Mouse (Mus musculus) stomach, embryonic 16.5 days (tissue): ENCODE measurements around the gene Dpep2nb. TPM values are rescaled to one million over a fixed set of nuclear protein-coding genes. Genes with fewer than 3 reads are reported as not detected.

Experiments used
- ATAC-seq: fragments of 200-750 bp; cut with Nextera tagmentation; 2 replicates; pipeline ENCODE4 v1.8.0; 2017; ENCODE audit warnings: moderate number of reproducible peaks, moderate TSS enrichment; ENCODE audit not compliant: insufficient read depth, low FRiP score
- H3K27ac ChIP-seq: fragments of 300-500 bp; sonication (generic); 2 replicates; pipeline ENCODE4 v1.5.1; 2014; ENCODE audit warnings: low read length
- H3K27me3 ChIP-seq: fragments of 300-500 bp; sonication (generic); 2 replicates; pipeline ENCODE4 v1.6.1; 2014; ENCODE audit warnings: low read length, control low read depth, mixed read lengths; ENCODE audit not compliant: control insufficient read depth, insufficient read depth
- H3K36me3 ChIP-seq: fragments of 300-500 bp; sonication (generic); 2 replicates; pipeline ENCODE4 v1.6.1; 2014; ENCODE audit warnings: low read length; ENCODE audit not compliant: control insufficient read depth, insufficient read depth
- H3K4me1 ChIP-seq: fragments of 300-500 bp; sonication (generic); 2 replicates; pipeline ENCODE4 v1.6.1; 2014; ENCODE audit warnings: low read length, control low read depth, mixed read lengths; ENCODE audit not compliant: control insufficient read depth, insufficient read depth
- H3K4me2 ChIP-seq: fragments of 300-500 bp; sonication (generic); 2 replicates; pipeline ENCODE4 v1.6.1; 2014; ENCODE audit warnings: low read depth, low read length, mixed read lengths
- H3K4me3 ChIP-seq: fragments of 300-500 bp; sonication (generic); replicated peaks from 2 replicates; pipeline ENCODE4 v1.5.1; 2014; ENCODE audit warnings: mild to moderate bottlenecking, low read length
- H3K9ac ChIP-seq: fragments of 300-500 bp; sonication (generic); 2 replicates; pipeline ENCODE4 v1.6.1; 2014; ENCODE audit warnings: low read length
- H3K9me3 ChIP-seq: fragments of 300-500 bp; sonication (generic); replicated peaks from 2 replicates; pipeline ENCODE4 v1.6.1; 2016; ENCODE audit warnings: low read length, control low read depth; ENCODE audit not compliant: control insufficient read depth
- WGBS: fragments of 180-500 bp; shearing (Covaris S2); extraction: QIAGEN DNeasy Blood & Tissue Kit; methylation state at CpG from one replicate; pipeline ENCODE4 v1.1.7; 2014; 5-methylcytosine and 5-hydroxymethylcytosine counted together
- polyA plus RNA-seq: library from polyadenylated mRNA; unstranded; fragments of >200 nt; fragmentation: Nextera tagmentation; extraction: Ambion mirVana; gene quantifications from 2 replicates; pipeline ENCODE4 v1.2.1, GENCODE M21; 2015

Gene Dpep2nb
- not detected in 2 replicates for polyA plus RNA-seq

DNA sequence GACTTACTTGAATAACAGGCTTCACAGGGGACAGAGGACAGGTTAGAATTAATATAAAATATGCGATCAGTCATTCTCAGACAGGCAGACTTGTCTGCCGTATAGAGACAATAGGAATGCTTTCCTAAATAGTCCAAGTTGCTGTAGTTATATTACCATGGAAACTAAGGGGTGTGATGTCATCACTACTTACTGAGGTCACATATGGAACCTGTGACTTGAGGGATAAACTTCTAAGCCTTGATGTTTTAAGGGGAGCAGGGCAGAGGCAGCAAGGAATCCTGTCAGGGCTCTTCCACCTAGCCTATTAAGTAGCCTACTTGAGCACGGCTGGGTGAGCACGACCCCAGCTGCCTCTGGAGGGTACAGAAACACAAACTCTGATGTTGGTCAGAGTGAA is at the start of gene Dpep2nb:
Gene Dpep2nb, minus strand, starts transcription at position 101 of the 400 bp plus-strand sequence.
- WGBS: 69% methylated on average over 4 of the region's 4 CpGs
- Histone ChIP-seq H3K4me1 (peaks cover 12% of the 10 kb centered on the region), H3K36me3 (no peaks in the 10 kb centered on the region), H3K4me3 (no peak within 1 kb of the TSS), H3K9ac (no peak within 1 kb of the TSS), H3K4me2 (no peak within 1 kb of the TSS), H3K27me3 (no peaks in the 10 kb centered on the region), H3K27ac (no peak within 1 kb of the TSS), H3K9me3 (no peaks in the 10 kb centered on the region)
- ATAC-seq: no peak

DNA sequence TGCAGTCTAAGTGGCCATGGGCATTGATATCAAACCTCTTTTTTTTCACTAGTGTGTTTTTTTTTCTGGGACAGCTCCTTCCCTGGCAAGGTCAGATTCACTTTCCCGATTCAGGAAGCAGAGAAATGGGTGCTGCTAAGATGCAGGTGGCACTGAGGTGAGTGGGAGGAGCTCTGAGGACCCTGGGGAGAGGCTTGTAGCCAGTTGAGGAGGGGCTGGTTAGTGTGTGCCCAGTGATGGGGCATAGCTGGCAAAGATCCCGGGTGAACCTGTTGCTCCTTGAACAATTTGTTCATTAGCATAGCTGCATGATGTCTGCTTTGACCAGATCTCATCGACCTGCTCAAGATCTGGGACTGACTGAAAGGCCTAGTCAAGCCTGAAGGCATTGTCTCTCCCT is 49.3 kb upstream of the Dpep2nb start:
- Histone ChIP-seq H3K9ac (no peak overlapping the region), H3K36me3 (peaks cover 10% of the 10 kb centered on the region; the same call in 1 of the 2 replicates), H3K27ac (peak overlapping the region; percentile 66), H3K4me3 (no peak overlapping the region), H3K9me3 (no peaks in the 10 kb centered on the region), H3K4me1 (peaks cover 16% of the 10 kb centered on the region), H3K27me3 (no peaks in the 10 kb centered on the region), H3K4me2 (no peak overlapping the region)
- 68% methylated on average over 3 of the region's 3 CpGs for WGBS
- no peak for ATAC-seq

DNA sequence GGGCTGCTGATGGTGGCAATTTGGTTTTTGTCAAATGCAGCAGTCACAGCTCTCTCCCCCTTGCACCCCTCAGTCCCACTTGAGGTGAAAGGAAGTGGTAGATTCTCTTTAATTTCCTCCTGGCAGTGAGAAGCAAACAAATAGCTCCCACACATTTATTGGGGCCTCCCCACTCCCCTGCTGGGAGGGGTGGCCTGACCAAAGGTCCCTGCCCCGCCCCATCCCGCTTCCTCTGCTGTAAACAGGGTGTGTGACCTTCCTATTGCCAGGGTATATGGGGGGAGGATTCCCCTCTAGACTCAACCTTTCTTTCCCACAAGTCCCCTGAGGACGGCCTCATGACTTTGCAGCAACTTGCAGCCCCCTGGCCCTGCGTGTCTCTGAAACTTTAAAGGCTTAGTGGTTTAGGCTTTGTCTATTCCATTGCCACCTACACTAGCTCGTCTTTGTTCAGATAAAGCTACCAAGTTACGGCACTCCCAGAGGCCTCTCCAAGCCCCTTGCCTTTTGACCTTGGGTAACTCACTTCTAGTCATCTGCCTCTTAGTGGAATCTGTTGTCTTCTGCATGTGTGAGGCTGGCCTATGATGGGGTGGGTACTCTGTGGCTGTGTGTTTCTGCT is 48.5 kb upstream of the Dpep2nb start:
- no peak overlapping the region for H3K9ac ChIP-seq
- H3K36me3 ChIP-seq: peaks cover 11% of the 10 kb centered on the region; the same call in 1 of the 2 replicates
- H3K9me3 ChIP-seq: no peaks in the 10 kb centered on the region
- no peak overlapping the region for H3K4me2 ChIP-seq
- H3K4me3 ChIP-seq: no peak overlapping the region
- 0 out of 2 replicates have a peak, but pooled peaks have one; percentile 11 for ATAC-seq
- 40% methylated on average over 6 of the region's 6 CpGs for WGBS
- H3K27me3 ChIP-seq: no peaks in the 10 kb centered on the region
- peaks cover 16% of the 10 kb centered on the region for H3K4me1 ChIP-seq
- peak overlapping the region; percentile 66 for H3K27ac ChIP-seq

DNA sequence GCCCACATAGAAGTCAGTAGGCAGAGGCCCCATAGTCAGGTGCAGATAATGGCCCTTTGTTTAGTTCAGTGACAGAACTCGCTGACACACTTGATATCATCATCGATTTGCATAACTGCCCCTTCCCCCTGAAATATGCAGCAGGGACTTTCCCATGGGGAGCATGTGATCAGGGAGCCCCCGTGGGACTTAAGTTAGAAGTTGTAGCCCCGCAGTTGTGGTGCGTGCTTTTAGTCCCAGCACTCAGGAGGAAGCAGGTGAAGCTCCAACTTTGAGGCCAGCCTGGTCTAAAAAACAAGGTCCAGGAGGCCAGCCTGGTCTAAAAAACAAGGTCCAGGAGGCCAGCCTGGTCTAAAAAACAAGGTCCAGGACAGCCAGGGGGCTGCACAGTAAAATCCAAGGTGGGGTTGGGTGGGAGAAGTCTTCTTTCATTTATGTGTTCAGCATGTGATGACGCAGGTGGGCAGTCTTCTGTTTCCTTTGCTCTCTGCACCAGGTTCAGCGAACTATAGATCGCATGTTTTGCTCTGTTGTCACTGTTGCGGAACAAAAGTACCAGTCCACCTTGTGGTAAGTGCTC is 46.8 kb upstream of the Dpep2nb start:
- WGBS: 79% methylated on average over 9 of the region's 9 CpGs
- Histone ChIP-seq H3K9me3 (no peaks in the 10 kb centered on the region), H3K4me3 (no peak overlapping the region), H3K36me3 (peaks cover 11% of the 10 kb centered on the region; the same call in 1 of the 2 replicates), H3K27me3 (no peaks in the 10 kb centered on the region), H3K9ac (no peak overlapping the region), H3K4me1 (peaks cover 7% of the 10 kb centered on the region; the same call in 1 of the 2 replicates), H3K4me2 (no peak overlapping the region), H3K27ac (peak overlapping the region; percentile 14; the same call in 1 of the 2 replicates)
- no peak for ATAC-seq

DNA sequence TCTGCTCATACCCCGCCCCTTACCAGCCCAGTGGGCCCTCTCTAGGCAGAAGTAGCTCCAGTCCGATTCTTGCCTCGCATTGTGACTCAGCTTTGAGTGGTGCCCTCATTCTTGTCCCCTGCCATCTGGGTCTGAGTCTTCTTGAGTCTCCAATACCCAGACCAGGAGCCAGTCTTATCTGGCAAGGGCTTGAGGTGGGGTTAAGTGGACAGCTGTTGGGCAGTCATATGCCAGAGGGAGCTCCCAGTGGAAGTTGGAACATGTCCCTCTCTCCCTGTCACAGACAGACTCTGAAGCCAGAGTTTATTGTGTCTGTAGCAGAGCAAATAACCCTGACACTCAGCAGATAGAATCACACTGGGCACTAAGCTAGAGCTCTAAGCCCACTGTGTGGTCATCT is 45.3 kb upstream of the Dpep2nb start:
- 82% methylated on average over 3 of the region's 3 CpGs for WGBS
- no peak for ATAC-seq
- H3K27ac ChIP-seq: no peak overlapping the region
- peaks cover 11% of the 10 kb centered on the region; the same call in 1 of the 2 replicates for H3K36me3 ChIP-seq
- H3K4me3 ChIP-seq: no peak overlapping the region
- no peaks in the 10 kb centered on the region for H3K9me3 ChIP-seq
- no peaks in the 10 kb centered on the region for H3K27me3 ChIP-seq
- no peak overlapping the region for H3K9ac ChIP-seq
- no peak overlapping the region for H3K4me2 ChIP-seq
- H3K4me1 ChIP-seq: peaks cover 7% of the 10 kb centered on the region; the same call in 1 of the 2 replicates

DNA sequence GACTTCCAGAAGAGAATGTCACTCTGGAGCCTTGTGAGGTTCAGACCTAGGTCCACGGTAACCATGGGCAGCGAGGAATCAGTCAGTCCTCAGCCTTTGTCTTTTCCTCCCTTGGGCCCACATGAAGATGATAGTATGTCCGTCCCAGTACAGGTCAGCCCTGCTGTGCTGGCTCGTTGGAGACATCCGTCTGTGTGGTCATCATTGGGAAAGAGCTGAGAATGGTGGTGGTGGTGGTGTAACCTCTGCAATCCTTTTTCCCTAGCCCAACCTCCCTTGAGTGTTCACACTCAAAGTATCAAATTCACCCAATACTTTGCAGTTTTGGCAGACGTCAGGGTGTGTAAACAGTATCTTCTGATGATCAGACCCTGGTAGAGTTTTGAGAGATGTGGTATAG is 44.1 kb upstream of the Dpep2nb start:
- Histone ChIP-seq H3K27me3 (no peaks in the 10 kb centered on the region), H3K27ac (no peak overlapping the region), H3K36me3 (peaks cover 14% of the 10 kb centered on the region; the same call in 1 of the 2 replicates), H3K4me2 (no peak overlapping the region), H3K9ac (no peak overlapping the region), H3K9me3 (no peaks in the 10 kb centered on the region), H3K4me1 (peaks cover 7% of the 10 kb centered on the region; the same call in 1 of the 2 replicates), H3K4me3 (no peak overlapping the region)
- no peak for ATAC-seq
- WGBS: 89% methylated on average over 6 of the region's 6 CpGs

DNA sequence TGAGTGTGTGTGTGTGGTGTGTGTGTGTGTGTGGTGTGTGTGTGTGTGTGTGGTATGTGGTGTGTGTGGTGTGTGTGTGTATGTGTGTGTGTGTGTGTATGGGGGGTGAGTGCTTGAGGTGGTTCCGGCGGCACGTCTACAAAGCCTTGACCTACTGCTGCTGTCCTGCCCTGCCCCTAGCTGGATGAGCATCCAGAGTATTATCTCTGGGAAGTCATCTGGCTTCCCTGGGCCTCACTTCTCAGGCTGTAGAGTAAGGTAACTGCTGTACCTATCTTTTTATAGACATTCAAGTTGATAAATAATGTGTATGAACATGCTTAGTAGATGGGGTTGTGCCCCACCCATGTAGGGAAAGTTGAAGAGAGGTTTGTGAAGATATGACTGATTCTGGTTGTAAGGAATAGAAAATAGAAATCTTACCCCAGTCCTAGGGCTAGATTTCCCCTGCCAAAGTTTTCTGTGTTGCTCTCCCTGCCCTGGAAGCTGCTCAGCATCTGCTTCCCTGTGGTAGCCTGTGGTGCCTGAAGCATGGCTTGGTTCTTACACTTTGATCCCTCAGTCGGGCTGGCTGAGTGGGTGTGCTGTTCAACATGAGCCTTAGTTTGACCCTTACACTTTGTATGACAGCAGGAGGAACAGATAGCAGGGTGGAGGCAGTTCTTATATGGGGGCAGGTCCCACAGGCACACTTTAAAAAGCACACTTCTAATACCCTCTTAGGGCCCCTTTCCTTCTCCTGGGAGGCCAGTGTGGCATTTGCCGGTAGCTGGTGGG is 42.3 kb upstream of the Dpep2nb start:
- Histone ChIP-seq H3K9me3 (no peaks in the 10 kb centered on the region), H3K4me2 (no peak overlapping the region), H3K9ac (no peak overlapping the region), H3K36me3 (peaks cover 11% of the 10 kb centered on the region; the same call in 1 of the 2 replicates), H3K27ac (no peak overlapping the region), H3K27me3 (no peaks in the 10 kb centered on the region), H3K4me1 (no peaks in the 10 kb centered on the region), H3K4me3 (no peak overlapping the region)
- no peak for ATAC-seq
- WGBS: 80% methylated on average over 5 of the region's 5 CpGs

DNA sequence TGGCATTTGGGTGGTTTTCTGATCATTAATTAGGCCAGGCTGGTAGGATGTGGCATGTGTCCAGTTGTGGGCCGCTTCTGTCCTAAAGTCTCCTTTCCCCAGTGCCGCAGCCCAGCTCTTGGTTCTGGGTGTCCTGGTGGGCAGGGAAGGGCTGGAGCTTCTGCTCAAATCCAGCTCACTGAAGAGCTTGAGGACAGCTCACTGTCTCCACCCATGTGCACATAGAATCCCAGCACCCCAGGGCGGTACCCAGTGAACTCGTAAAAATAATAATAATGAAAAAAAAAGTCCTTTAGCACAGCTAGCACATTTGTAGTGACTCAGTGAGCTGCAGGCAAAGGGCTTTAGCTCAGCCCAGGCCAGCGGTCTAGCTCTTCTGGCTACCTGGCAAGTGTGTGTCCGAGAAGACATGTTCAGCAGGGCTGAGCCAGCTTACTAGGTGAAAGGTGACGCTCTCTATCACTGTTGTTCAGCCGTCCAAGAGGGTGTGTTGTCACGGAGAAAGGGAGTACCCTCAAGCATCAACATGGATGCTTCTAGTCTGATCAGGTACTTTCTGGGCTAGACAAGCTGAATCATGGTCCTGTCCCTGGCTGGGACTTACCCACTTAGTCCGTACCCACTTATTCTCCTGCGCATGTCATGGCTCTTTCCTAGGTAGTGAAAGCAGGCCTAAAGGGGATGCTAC is 41.2 kb upstream of the Dpep2nb start:
- Histone ChIP-seq H3K9ac (no peak overlapping the region), H3K4me1 (no peaks in the 10 kb centered on the region), H3K27me3 (no peaks in the 10 kb centered on the region), H3K4me2 (no peak overlapping the region), H3K27ac (no peak overlapping the region), H3K36me3 (peaks cover 8% of the 10 kb centered on the region; the same call in 1 of the 2 replicates), H3K4me3 (no peak overlapping the region), H3K9me3 (no peaks in the 10 kb centered on the region)
- whole genome bisulfite sequencing: 92% methylated on average over 11 of the region's 11 CpGs
- ATAC-seq: no peak
